ENCODE assay signal across 26 mouse cellular contexts in the genomic region with DNA sequence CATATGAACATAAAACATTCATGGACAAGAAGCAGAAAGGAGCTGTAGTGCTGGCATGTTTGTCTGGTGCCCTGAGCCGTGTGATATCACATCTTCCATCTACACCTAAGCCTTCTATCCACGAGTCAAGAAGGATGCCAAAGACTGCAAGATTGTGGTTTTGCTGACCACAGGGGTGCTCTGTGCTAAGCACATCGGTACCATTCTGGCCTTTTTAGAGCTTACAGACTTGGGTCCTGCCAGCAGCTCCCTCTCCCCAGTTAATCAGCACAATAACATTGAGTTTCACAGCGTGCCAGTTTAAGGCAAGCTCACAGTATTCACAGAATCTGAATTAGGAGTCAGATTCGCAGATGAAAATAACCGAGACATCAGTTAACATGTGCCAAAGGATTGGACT.
DNase-seq lines count a peak whose midpoint lies in the region; ATAC-seq and TF ChIP-seq lines count a peak whose summit lies in the region.
"Had no signal": no experiment of that assay in that cellular context is flagged by ENCODE, and none has a peak within 500 bp of the region (broad histone marks: within the 10 kb centered on the region; RNA-seq: fewer than 3 reads in every experiment).

No protein-coding gene starts in this region.

- H3K27me3 ChIP-seq in cerebellum, adult 2 months (ENCODE audit: control insufficient read depth, insufficient read depth, low read length): no peaks in the 10 kb centered on the region
- no peaks in the 10 kb centered on the region for H3K27me3 ChIP-seq in heart, embryonic 10.5 days (ENCODE audit: insufficient read depth, poor library complexity, severe bottlenecking)
- no peaks in the 10 kb centered on the region for H3K27me3 ChIP-seq in midbrain, embryonic 13.5 days
- H3K27me3 ChIP-seq in midbrain, postnatal 0 days (ENCODE audit: insufficient read depth, low read length): no peaks in the 10 kb centered on the region
- no peaks in the 10 kb centered on the region for H3K27me3 ChIP-seq in lung, postnatal 0 days (replicated peaks; ENCODE audit: insufficient read depth, low read length)
- H3K27me3 ChIP-seq: forebrain, embryonic 13.5 days; heart, embryonic 12.5 days; heart, embryonic 15.5 days had no signal

- no peak for TF ChIP-seq EP300 in lung, postnatal 0 days (IDR thresholded peaks at IDR 0.05)

- 0 out of 2 replicates have a peak overlapping the region, but pooled peaks have one; percentile 37 for H3K27ac ChIP-seq in cerebellum, adult 2 months (ENCODE audit: insufficient read depth, low read length)
- no peak overlapping the region for H3K27ac ChIP-seq in heart, embryonic 10.5 days
- H3K27ac ChIP-seq in midbrain, embryonic 13.5 days: 0 out of 2 replicates have a peak overlapping the region, but pooled peaks have one; percentile 16
- no peak overlapping the region for H3K27ac ChIP-seq in midbrain, postnatal 0 days (ENCODE audit: low read depth, low read length)
- no peak overlapping the region for H3K27ac ChIP-seq in lung, postnatal 0 days (ENCODE audit: low read length)
- H3K27ac ChIP-seq: forebrain, embryonic 10.5 days; forebrain, embryonic 13.5 days; heart, embryonic 15.5 days; hindbrain, embryonic 14.5 days; hindbrain, postnatal 0 days had no signal

- H3K9ac ChIP-seq in midbrain, embryonic 13.5 days (replicated peaks): no peak overlapping the region
- H3K9ac ChIP-seq in midbrain, postnatal 0 days (replicated peaks; ENCODE audit: low read length, poor library complexity, severe bottlenecking): no peak overlapping the region
- no peak overlapping the region for H3K9ac ChIP-seq in lung, postnatal 0 days (replicated peaks; ENCODE audit: low read depth)
- H3K9ac ChIP-seq: forebrain, embryonic 13.5 days; heart, embryonic 12.5 days; heart, embryonic 15.5 days; hindbrain, embryonic 14.5 days had no signal

- no peak for TF ChIP-seq CTCF in cerebellum, adult 2 months (IDR thresholded peaks at IDR 0.05; ENCODE audit: borderline replicate concordance, insufficient read depth, low read depth, low read length)
- no peak for TF ChIP-seq CTCF in midbrain, postnatal 0 days (IDR thresholded peaks at IDR 0.05)
- TF ChIP-seq CTCF in lung, postnatal 0 days (IDR thresholded peaks at IDR 0.05): no peak

- peaks cover 31% of the 10 kb centered on the region for H3K36me3 ChIP-seq in heart, embryonic 10.5 days
- H3K36me3 ChIP-seq in midbrain, embryonic 13.5 days: peaks cover 38% of the 10 kb centered on the region
- H3K36me3 ChIP-seq in midbrain, postnatal 0 days (ENCODE audit: insufficient read depth, low read length): peaks cover 23% of the 10 kb centered on the region
- H3K36me3 ChIP-seq in lung, postnatal 0 days (ENCODE audit: insufficient read depth, low read length): no peaks in the 10 kb centered on the region

- H3K4me2 ChIP-seq in midbrain, embryonic 13.5 days (replicated peaks): no peak overlapping the region
- H3K4me2 ChIP-seq in midbrain, postnatal 0 days (ENCODE audit: low read depth, low read length, poor library complexity, severe bottlenecking): no peak overlapping the region
- no peak overlapping the region for H3K4me2 ChIP-seq in lung, postnatal 0 days (replicated peaks; ENCODE audit: low read depth, low read length)
- H3K4me2 ChIP-seq: forebrain, embryonic 13.5 days; heart, embryonic 12.5 days; heart, embryonic 15.5 days; hindbrain, embryonic 14.5 days had no signal

- no peak for TF ChIP-seq POLR2A in cerebellum, adult 2 months (IDR thresholded peaks at IDR 0.05; ENCODE audit: borderline replicate concordance, insufficient read depth, low read length)

- no peak for ATAC-seq in midbrain, embryonic 13.5 days
- no peak for ATAC-seq in midbrain, postnatal 0 days (ENCODE audit: low FRiP score)
- no peak for ATAC-seq in lung, postnatal 0 days
- ATAC-seq: activated CD4-positive, CD25-positive, alpha-beta regulatory T cell, adult 4 months; CD4-positive, CD25-positive, alpha-beta regulatory T cell, adult 4 months; forebrain, embryonic 13.5 days; forebrain, embryonic 16.5 days; hindbrain, postnatal 0 days; inflammation-experienced regulatory T-cells, adult 6 months; intestine, embryonic 16.5 days had no signal

- peaks cover 3% of the 10 kb centered on the region; the same call in 1 of the 2 replicates for H3K4me1 ChIP-seq in cerebellum, adult 2 months (ENCODE audit: control insufficient read depth, insufficient read depth, low read length)
- no peaks in the 10 kb centered on the region for H3K4me1 ChIP-seq in heart, embryonic 10.5 days
- H3K4me1 ChIP-seq in midbrain, embryonic 13.5 days (replicated peaks): no peaks in the 10 kb centered on the region
- H3K4me1 ChIP-seq in midbrain, postnatal 0 days (ENCODE audit: insufficient read depth, low read length): no peaks in the 10 kb centered on the region
- H3K4me1 ChIP-seq in lung, postnatal 0 days (ENCODE audit: insufficient read depth, low read depth, low read length): no peaks in the 10 kb centered on the region
- H3K4me1 ChIP-seq: forebrain, embryonic 10.5 days; forebrain, embryonic 13.5 days; heart, embryonic 12.5 days; heart, embryonic 15.5 days had no signal

- DNase-seq in cerebellum, adult 2 months: no peak
- no peak for DNase-seq in cerebellum, postnatal 36 days
- peak; percentile 33 for DNase-seq in heart, embryonic 10.5 days (ENCODE audit: low spot score)
- no peak for DNase-seq in heart, adult 18-20 months
- no peak for DNase-seq in midbrain, postnatal 0 days (ENCODE audit: low spot score)
- no peak for DNase-seq in lung, postnatal 0 days (ENCODE audit: low spot score)
- DNase-seq in adrenal gland, adult 18-20 months (ENCODE audit: low spot score in 2 of 2): no peak
- DNase-seq: adrenal gland, postnatal 10 days; adrenal gland, postnatal 36 days; cerebellum, adult 18-20 months; cerebellum, postnatal 25 days; gastrocnemius, postnatal 25 days; heart, postnatal 10 days; heart, postnatal 36 days had no signal

- WGBS in cerebellum, adult 2 months: 20% methylated on average over 6 of the region's 6 CpGs
- WGBS in heart, embryonic 10.5 days: 79% methylated on average over 6 of the region's 6 CpGs
- 87% methylated on average over 6 of the region's 6 CpGs for WGBS in midbrain, embryonic 13.5 days
- WGBS in midbrain, postnatal 0 days: 75% methylated on average over 6 of the region's 6 CpGs
- WGBS in lung, postnatal 0 days: 79% methylated on average over 6 of the region's 6 CpGs

- peaks cover 8% of the 10 kb centered on the region for H3K9me3 ChIP-seq in heart, embryonic 10.5 days
- H3K9me3 ChIP-seq in midbrain, embryonic 13.5 days: no peaks in the 10 kb centered on the region
- H3K9me3 ChIP-seq in midbrain, postnatal 0 days (ENCODE audit: low read length): no peaks in the 10 kb centered on the region
- H3K9me3 ChIP-seq in lung, postnatal 0 days (ENCODE audit: low read length): no peaks in the 10 kb centered on the region
- H3K9me3 ChIP-seq: forebrain, embryonic 10.5 days; forebrain, embryonic 13.5 days had no signal

- H3K4me3 ChIP-seq in cerebellum, adult 2 months (replicated peaks; ENCODE audit: insufficient read depth, low read depth, low read length): no peak overlapping the region
- H3K4me3 ChIP-seq in heart, embryonic 10.5 days: no peak overlapping the region
- no peak overlapping the region for H3K4me3 ChIP-seq in midbrain, embryonic 13.5 days (replicated peaks)
- H3K4me3 ChIP-seq in midbrain, postnatal 0 days (ENCODE audit: low read depth, low read length): no peak overlapping the region
- no peak overlapping the region for H3K4me3 ChIP-seq in lung, postnatal 0 days (ENCODE audit: low read depth, low read length)
- H3K4me3 ChIP-seq: forebrain, embryonic 10.5 days; forebrain, embryonic 13.5 days; heart, embryonic 12.5 days; heart, embryonic 15.5 days had no signal

Comparison
In these comparisons a context has a peak if more than half of its experiments do, and no peak if none do; other contexts are left out.
1. H3K27ac ChIP-seq: peak in cerebellum, adult 2 months (single experiment) and midbrain, embryonic 13.5 days (single experiment); none in heart, embryonic 10.5 days (single experiment), midbrain, postnatal 0 days (single experiment) and lung, postnatal 0 days (single experiment).